Mouse (Mus musculus) lung, embryonic 16.5 days (tissue): ENCODE results near the gene Fstl4. TPM values are rescaled to one million over a fixed set of nuclear protein-coding genes. Genes with fewer than 3 reads are reported as not detected.

Experiments used
- ATAC-seq: fragments of 200-750 bp; cut with Nextera tagmentation; 2 replicates; pipeline ENCODE4 v1.8.0; 2017; ENCODE audit warnings: low read depth, mild to moderate bottlenecking, moderate library complexity
- H3K27ac ChIP-seq: fragments of 300-500 bp; sonication (generic); 2 replicates; pipeline ENCODE4 v1.5.1; 2014; ENCODE audit warnings: mild to moderate bottlenecking, control low read depth, low read length
- H3K27me3 ChIP-seq: fragments of 300-500 bp; sonication (generic); 2 replicates; pipeline ENCODE4 v1.6.1; 2014; ENCODE audit warnings: low read depth, low read length, mixed read lengths; ENCODE audit not compliant: control insufficient read depth, insufficient read depth
- H3K36me3 ChIP-seq: fragments of 300-500 bp; sonication (generic); 2 replicates; pipeline ENCODE4 v1.6.1; 2014; ENCODE audit warnings: low read length; ENCODE audit not compliant: control insufficient read depth, insufficient read depth
- H3K4me1 ChIP-seq: fragments of 300-500 bp; sonication (generic); replicated peaks from 2 replicates; pipeline ENCODE4 v1.6.1; 2014; ENCODE audit warnings: low read length, mixed read lengths; ENCODE audit not compliant: control insufficient read depth, insufficient read depth
- H3K4me2 ChIP-seq: fragments of 300-500 bp; sonication (generic); 2 replicates; pipeline ENCODE4 v1.6.1; 2014; ENCODE audit warnings: low read depth, low read length, control low read depth
- H3K4me3 ChIP-seq: fragments of 300-500 bp; sonication (generic); 2 replicates; pipeline ENCODE4 v1.5.1; 2014; ENCODE audit warnings: mild to moderate bottlenecking, low read length, control low read depth
- H3K9ac ChIP-seq: fragments of 300-500 bp; sonication (generic); 2 replicates; pipeline ENCODE4 v1.6.1; 2014; ENCODE audit warnings: low read length, control low read depth
- H3K9me3 ChIP-seq: fragments of 300-500 bp; sonication (generic); 2 replicates; pipeline ENCODE4 v1.6.1; 2016; ENCODE audit warnings: low read length; ENCODE audit not compliant: control insufficient read depth
- WGBS: fragments of 180-500 bp; shearing (Covaris S2); extraction: QIAGEN DNeasy Blood & Tissue Kit; methylation state at CpG from one replicate; pipeline ENCODE4 v1.1.7; 2014; 5-methylcytosine and 5-hydroxymethylcytosine counted together
- polyA plus RNA-seq: library from polyadenylated mRNA; unstranded; fragments of >200 nt; fragmentation: Nextera tagmentation; extraction: Ambion mirVana; gene quantifications from 2 replicates; pipeline ENCODE4 v1.2.1, GENCODE M21; 2015

The Fstl4 gene
- polyA plus RNA-seq, 1 experiment from 2014 or later: 11.3 TPM

GRCm38 (mm10) chr11:53016358-53017021 is 252.1 kb downstream of the Fstl4 start:
- Histone ChIP-seq H3K27ac (no peak overlapping the region), H3K4me3 (no peak overlapping the region), H3K4me1 (no peaks in the 10 kb centered on the region; the same call in 1 of the 2 replicates), H3K36me3 (no peaks in the 10 kb centered on the region), H3K27me3 (no peaks in the 10 kb centered on the region), H3K9ac (no peak overlapping the region), H3K4me2 (no peak overlapping the region), H3K9me3 (no peaks in the 10 kb centered on the region)
- WGBS: 45% methylated on average over 7 of the region's 7 CpGs
- ATAC-seq: peak; percentile 64; the same call in 1 of the 2 replicates

GRCm38 (mm10) chr11:53019509-53019908 is 255.1 kb downstream of the Fstl4 start:
- H3K27me3 ChIP-seq: no peaks in the 10 kb centered on the region
- no peaks in the 10 kb centered on the region for H3K36me3 ChIP-seq
- no peak overlapping the region for H3K9ac ChIP-seq
- H3K9me3 ChIP-seq: no peaks in the 10 kb centered on the region
- H3K4me2 ChIP-seq: no peak overlapping the region
- 83% methylated on average over 3 of the region's 3 CpGs for WGBS
- H3K4me3 ChIP-seq: no peak overlapping the region
- H3K27ac ChIP-seq: no peak overlapping the region
- ATAC-seq: no peak
- H3K4me1 ChIP-seq: no peaks in the 10 kb centered on the region; the same call in 1 of the 2 replicates

- Histone ChIP-seq H3K4me3 (no peak overlapping the region), H3K9me3 (no peaks in the 10 kb centered on the region), H3K4me2 (no peak overlapping the region), H3K9ac (no peak overlapping the region), H3K36me3 (no peaks in the 10 kb centered on the region), H3K4me1 (no peaks in the 10 kb centered on the region), H3K27ac (no peak overlapping the region), H3K27me3 (no peaks in the 10 kb centered on the region)
- ATAC-seq: no peak
- WGBS: 50% methylated on average over 6 of the region's 6 CpGs
These were observed 260.0 kb downstream of the Fstl4 start for GRCm38 (mm10) chr11:53024403-53024802.

- no peaks in the 10 kb centered on the region for H3K4me1 ChIP-seq
- 93% methylated on average over 6 of the region's 6 CpGs for WGBS
- ATAC-seq: no peak
These were observed 261.3 kb downstream of the Fstl4 start for GRCm38 (mm10) chr11:53025686-53026085.

GRCm38 (mm10) chr11:53028421-53029168 is 264.2 kb downstream of the Fstl4 start:
- H3K9ac ChIP-seq: no peak overlapping the region
- H3K36me3 ChIP-seq: no peaks in the 10 kb centered on the region
- no peak overlapping the region for H3K27ac ChIP-seq
- H3K9me3 ChIP-seq: no peaks in the 10 kb centered on the region
- H3K27me3 ChIP-seq: no peaks in the 10 kb centered on the region
- H3K4me2 ChIP-seq: no peak overlapping the region
- no peak for ATAC-seq
- no peak overlapping the region for H3K4me3 ChIP-seq
- no peaks in the 10 kb centered on the region for H3K4me1 ChIP-seq
- WGBS: 62% methylated on average over 7 of the region's 7 CpGs

More at GRCm38 (mm10) chr11:53025686-53026085, 261.3 kb downstream of the Fstl4 start:
- no peaks in the 10 kb centered on the region for H3K9me3 ChIP-seq
- no peak overlapping the region for H3K27ac ChIP-seq
- H3K36me3 ChIP-seq: no peaks in the 10 kb centered on the region
- no peak overlapping the region for H3K9ac ChIP-seq
- no peak overlapping the region for H3K4me2 ChIP-seq
- no peak overlapping the region for H3K4me3 ChIP-seq
- H3K27me3 ChIP-seq: no peaks in the 10 kb centered on the region

- Histone ChIP-seq H3K27me3 (no peaks in the 10 kb centered on the region), H3K4me3 (no peak overlapping the region), H3K9ac (no peak overlapping the region), H3K4me1 (no peaks in the 10 kb centered on the region), H3K9me3 (no peaks in the 10 kb centered on the region), H3K27ac (no peak overlapping the region), H3K4me2 (no peak overlapping the region), H3K36me3 (no peaks in the 10 kb centered on the region)
- 79% methylated on average over 4 of the region's 4 CpGs for WGBS
- ATAC-seq: no peak
These were observed 267.3 kb downstream of the Fstl4 start for GRCm38 (mm10) chr11:53031777-53032176.

- no peak overlapping the region for H3K4me2 ChIP-seq
- no peak overlapping the region for H3K27ac ChIP-seq
- H3K9me3 ChIP-seq: no peaks in the 10 kb centered on the region
- H3K9ac ChIP-seq: no peak overlapping the region
- WGBS: 26% methylated on average over 4 of the region's 4 CpGs
- ATAC-seq: peak; percentile 59; the same call in 1 of the 2 replicates
- H3K4me3 ChIP-seq: no peak overlapping the region
- no peaks in the 10 kb centered on the region for H3K27me3 ChIP-seq
- H3K4me1 ChIP-seq: no peaks in the 10 kb centered on the region
- H3K36me3 ChIP-seq: no peaks in the 10 kb centered on the region
These were observed 267.9 kb downstream of the Fstl4 start for GRCm38 (mm10) chr11:53032336-53032735.

- Histone ChIP-seq H3K27ac (no peak overlapping the region), H3K9me3 (no peaks in the 10 kb centered on the region), H3K4me2 (no peak overlapping the region), H3K4me3 (no peak overlapping the region), H3K36me3 (no peaks in the 10 kb centered on the region), H3K4me1 (no peaks in the 10 kb centered on the region), H3K27me3 (no peaks in the 10 kb centered on the region), H3K9ac (no peak overlapping the region)
- 76% methylated on average over 7 of the region's 7 CpGs for WGBS
- no peak for ATAC-seq
These were observed 271.0 kb downstream of the Fstl4 start for GRCm38 (mm10) chr11:53035414-53035813.

DNA sequence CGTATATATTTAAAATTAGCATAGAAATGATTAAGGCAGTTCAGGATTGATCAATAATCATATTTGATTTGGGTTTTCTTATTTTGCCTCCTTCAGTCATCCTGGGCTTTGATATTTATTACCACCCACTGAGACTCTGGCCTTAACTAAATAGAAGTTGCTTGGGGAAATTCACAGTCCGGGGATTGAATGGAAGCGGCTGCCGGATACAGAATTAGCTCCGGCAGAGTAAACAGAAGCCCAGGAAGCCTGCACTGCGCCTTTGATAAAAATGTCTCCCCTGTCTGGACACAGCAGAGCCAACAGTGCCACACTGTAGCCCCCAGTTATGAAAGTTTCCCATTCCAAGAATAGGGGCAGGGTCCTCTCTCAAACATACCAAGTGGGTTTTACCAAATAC is 282.4 kb downstream of the Fstl4 start:
- WGBS: 24% methylated on average over 6 of the region's 6 CpGs
- H3K9me3 ChIP-seq: no peaks in the 10 kb centered on the region
- no peaks in the 10 kb centered on the region for H3K27me3 ChIP-seq

More for the DNA sequence above, 282.4 kb downstream of the Fstl4 start:
- no peak overlapping the region for H3K4me3 ChIP-seq
- H3K36me3 ChIP-seq: no peaks in the 10 kb centered on the region
- H3K4me1 ChIP-seq: no peaks in the 10 kb centered on the region
- ATAC-seq: no peak
- H3K4me2 ChIP-seq: no peak overlapping the region
- no peak overlapping the region for H3K9ac ChIP-seq
- H3K27ac ChIP-seq: no peak overlapping the region
